Mouse (Mus musculus): ENCODE results near the gene Zcchc7.
A peak's percentile ranks its signal among the peaks of the same experiment; 100 is the strongest.
"Not testable (repeated sequence)": the region's sequence is repeated elsewhere in the genome, so short reads cannot be mapped to it uniquely, and the experiment has no call there.

Zcchc7 gene

GRCm38 (mm10) chr4:44755553-44756133 is at the start of gene Zcchc7:
Zcchc7 (plus strand) TSS chr4:44755877.
- DNase-seq = no peak

GRCm38 (mm10) chr4:44705967-44706366 is 49.7 kb upstream of the Zcchc7 start:
- DNase-seq = peak; percentile 77 to 78

- no peak for DNase-seq
Measured at GRCm38 (mm10) chr4:44706865-44707264, 48.8 kb upstream of the Zcchc7 start.

GRCm38 (mm10) chr4:44708311-44708710 is 47.4 kb upstream of the Zcchc7 start:
- DNase-seq = no peak

- peak; percentile 51 to 57 for DNase-seq
Measured at GRCm38 (mm10) chr4:44709091-44709695, 46.5 kb upstream of the Zcchc7 start.

- DNase-seq = no peak
Measured at GRCm38 (mm10) chr4:44709740-44710700, 45.7 kb upstream of the Zcchc7 start, which contains the start of gene Pax5. Pax5 (minus strand) TSS chr4:44710487.

- peak; percentile 89 to 90 for DNase-seq
Measured at GRCm38 (mm10) chr4:44710701-44711097, 45.0 kb upstream of the Zcchc7 start.

- DNase-seq = peak in 1 of 2 experiments; percentile 72
Measured at GRCm38 (mm10) chr4:44711136-44711900, 44.4 kb upstream of the Zcchc7 start.

GRCm38 (mm10) chr4:44712051-44712700 is 43.5 kb upstream of the Zcchc7 start:
- peak; percentile 42 to 52 for DNase-seq

- peak; percentile 77 to 79 for DNase-seq
Measured at GRCm38 (mm10) chr4:44712786-44713553, 42.7 kb upstream of the Zcchc7 start.

- DNase-seq = peak in 1 of 2 experiments; percentile 59
Measured at GRCm38 (mm10) chr4:44713554-44714051, 42.1 kb upstream of the Zcchc7 start.

GRCm38 (mm10) chr4:44714111-44714621 is 41.5 kb upstream of the Zcchc7 start:
- DNase-seq = peak; percentile 49 to 60

GRCm38 (mm10) chr4:44715621-44716160 is 40.0 kb upstream of the Zcchc7 start:
- DNase-seq = no peak

GRCm38 (mm10) chr4:44716391-44716790 is 39.3 kb upstream of the Zcchc7 start:
- no peak for DNase-seq

GRCm38 (mm10) chr4:44717676-44718075 is 38.0 kb upstream of the Zcchc7 start:
- DNase-seq = no peak

GRCm38 (mm10) chr4:44720046-44720445 is 35.6 kb upstream of the Zcchc7 start:
- no peak for DNase-seq

GRCm38 (mm10) chr4:44721237-44721636 is 34.4 kb upstream of the Zcchc7 start:
- DNase-seq = no peak

GRCm38 (mm10) chr4:44740471-44740870 is 15.2 kb upstream of the Zcchc7 start:
- no peak for DNase-seq

- DNase-seq = peak; percentile 87 to 88
Measured at GRCm38 (mm10) chr4:44756134-44756951, 666 bp downstream of the Zcchc7 start.

- not testable (repeated sequence) for DNase-seq
Measured at GRCm38 (mm10) chr4:44757131-44757530, 1.5 kb downstream of the Zcchc7 start.
